Mouse (Mus musculus) ES-Bruce4 (cell line): Measurements from ENCODE around the gene Ntf3.

Experiments used
- CTCF ChIP-seq: IDR thresholded peaks from one replicate; pipeline ENCODE4 v1.8.1; 2011; ENCODE audit warnings: low read depth, low read length
- EP300 ChIP-seq: IDR thresholded peaks from 2 replicates; pipeline ENCODE4 v1.6.1; 2011; ENCODE audit warnings: low read depth, low read length; ENCODE audit not compliant: insufficient read depth

GRCm38 (mm10) chr6:126117191-126117590, 49.5 kb downstream of the Ntf3 start:
- TF ChIP-seq CTCF = no peak
- no peak for TF ChIP-seq EP300
